8 mouse cellular contexts compared by ENCODE assay signal in genomic region chr13:95548856-95549255, GRCm38 (mm10). TPM values are rescaled to one million over a fixed set of nuclear protein-coding genes. Genes with fewer than 3 reads are reported as not detected.
DNase-seq lines count a peak whose midpoint lies in the region; ATAC-seq lines count a peak whose summit lies in the region.

No protein-coding gene starts in this region.

- 7% methylated on average over 6 of the region's 6 CpGs for WGBS in lung, embryonic 16.5 days
- WGBS in forebrain, embryonic 14.5 days, result 3% methylated on average over 6 of the region's 6 CpGs
- WGBS in limb, embryonic 13.5 days, result 20% methylated on average over 6 of the region's 6 CpGs
- WGBS in stomach, embryonic 15.5 days, result 7% methylated on average over 6 of the region's 6 CpGs

- H3K4me1 ChIP-seq in lung, embryonic 16.5 days (replicated peaks; ENCODE audit: control insufficient read depth, insufficient read depth, low read length), result peaks cover 22% of the 10 kb centered on the region
- H3K4me1 ChIP-seq in forebrain, embryonic 14.5 days (ENCODE audit: control insufficient read depth, insufficient read depth, low read length), result peaks cover 15% of the 10 kb centered on the region
- peaks cover 39% of the 10 kb centered on the region for H3K4me1 ChIP-seq in limb, embryonic 13.5 days
- peaks cover 23% of the 10 kb centered on the region for H3K4me1 ChIP-seq in stomach, embryonic 15.5 days

- peak overlapping the region; percentile 48; the same call in 1 of the 2 replicates for H3K27ac ChIP-seq in lung, embryonic 16.5 days (ENCODE audit: low read length)
- H3K27ac ChIP-seq in forebrain, embryonic 14.5 days (ENCODE audit: low read depth, low read length), result no peak overlapping the region
- H3K27ac ChIP-seq in limb, embryonic 13.5 days, result peak overlapping the region; percentile 58; the same call in 1 of the 2 replicates
- H3K27ac ChIP-seq in stomach, embryonic 15.5 days, result peak overlapping the region; percentile 67

- H3K4me3 ChIP-seq in lung, embryonic 16.5 days (ENCODE audit: low read length), result peak overlapping the region; percentile 44
- no peak overlapping the region for H3K4me3 ChIP-seq in forebrain, embryonic 14.5 days (ENCODE audit: low read depth, low read length)
- H3K4me3 ChIP-seq in limb, embryonic 13.5 days, result peak overlapping the region; percentile 29; the same call in 1 of the 2 replicates
- H3K4me3 ChIP-seq in stomach, embryonic 15.5 days (replicated peaks), result 0 out of 2 replicates have a peak overlapping the region, but pooled peaks have one; percentile 30

- DNase-seq in lung, postnatal 4 days, result no peak
- peak; percentile 49 for DNase-seq in forebrain, embryonic 14.5 days (ENCODE audit: low spot score)
- no peak for DNase-seq in ovary, postnatal 10 days (ENCODE audit: low spot score)
- DNase-seq in right cerebral cortex, adult 18-20 months, result no peak
- DNase-seq in thymus, postnatal 36 days, result no peak

- peak; percentile 52; the same call in 1 of the 2 replicates for ATAC-seq in lung, embryonic 16.5 days (ENCODE audit: low read depth)
- peak; percentile 29; the same call in 1 of the 2 replicates for ATAC-seq in forebrain, embryonic 14.5 days
- no peak for ATAC-seq in limb, embryonic 13.5 days (ENCODE audit: low FRiP score, low read depth)
- peak; percentile 33; the same call in 1 of the 2 replicates for ATAC-seq in stomach, embryonic 15.5 days (ENCODE audit: insufficient read depth, low FRiP score, low read depth)

- peak overlapping the region; percentile 56 for H3K4me2 ChIP-seq in lung, embryonic 16.5 days (ENCODE audit: low read depth, low read length)
- H3K4me2 ChIP-seq in forebrain, embryonic 14.5 days (ENCODE audit: low read length), result peak overlapping the region; percentile 31
- H3K4me2 ChIP-seq in limb, embryonic 13.5 days (replicated peaks), result peak overlapping the region; percentile 60
- peak overlapping the region; percentile 52 for H3K4me2 ChIP-seq in stomach, embryonic 15.5 days

- H3K9me3 ChIP-seq in lung, embryonic 16.5 days (ENCODE audit: control insufficient read depth, low read length), result no peaks in the 10 kb centered on the region
- H3K9me3 ChIP-seq in forebrain, embryonic 14.5 days (replicated peaks; ENCODE audit: control insufficient read depth, low read length), result no peaks in the 10 kb centered on the region
- no peaks in the 10 kb centered on the region for H3K9me3 ChIP-seq in limb, embryonic 13.5 days
- no peaks in the 10 kb centered on the region for H3K9me3 ChIP-seq in stomach, embryonic 15.5 days

- H3K36me3 ChIP-seq in lung, embryonic 16.5 days (ENCODE audit: control insufficient read depth, insufficient read depth, low read length), result no peaks in the 10 kb centered on the region
- H3K36me3 ChIP-seq in forebrain, embryonic 14.5 days (ENCODE audit: control insufficient read depth, insufficient read depth, low read length), result no peaks in the 10 kb centered on the region
- H3K36me3 ChIP-seq in limb, embryonic 13.5 days, result no peaks in the 10 kb centered on the region
- H3K36me3 ChIP-seq in stomach, embryonic 15.5 days, result no peaks in the 10 kb centered on the region

- H3K9ac ChIP-seq in lung, embryonic 16.5 days (ENCODE audit: low read length), result no peak overlapping the region
- H3K9ac ChIP-seq in forebrain, embryonic 14.5 days (ENCODE audit: low read length), result no peak overlapping the region
- peak overlapping the region; percentile 35; the same call in 1 of the 2 replicates for H3K9ac ChIP-seq in limb, embryonic 13.5 days
- H3K9ac ChIP-seq in stomach, embryonic 15.5 days, result no peak overlapping the region

- no peaks in the 10 kb centered on the region for H3K27me3 ChIP-seq in lung, embryonic 16.5 days (ENCODE audit: control insufficient read depth, insufficient read depth, low read depth, low read length)
- H3K27me3 ChIP-seq in forebrain, embryonic 14.5 days (replicated peaks; ENCODE audit: control insufficient read depth, insufficient read depth, low read length), result no peaks in the 10 kb centered on the region
- 0 out of 2 replicates have a peak, but pooled peaks cover 4% of the 10 kb centered on the region for H3K27me3 ChIP-seq in limb, embryonic 13.5 days
- H3K27me3 ChIP-seq in stomach, embryonic 15.5 days (replicated peaks), result no peaks in the 10 kb centered on the region

RNA-seq across cellular contexts. Expression of gene F2rl1, which starts 23.8 kb away (rescaled TPM):
- 5.5 and 5.8 TPM in 2 replicates for polyA plus RNA-seq in lung, embryonic 16.5 days (2015; fragmentation: Nextera tagmentation; extraction: Ambion mirVana)
- 0.17 and 0.30 TPM in 2 replicates for polyA plus RNA-seq in forebrain, embryonic 14.5 days (2014; fragmentation: Nextera tagmentation; extraction: Ambion mirVana)
- polyA plus RNA-seq in limb, embryonic 13.5 days (2015; fragmentation: Nextera tagmentation; extraction: Ambion mirVana), result 0.74 and 0.85 TPM in 2 replicates
- 11.4 and 12.6 TPM in 2 replicates for polyA plus RNA-seq in stomach, embryonic 15.5 days (2015; fragmentation: Nextera tagmentation; extraction: Ambion mirVana)
